Mouse (Mus musculus): ENCODE measurements at regions not wholly inside any gene's neighbourhood (a gene's known extent, or its start where the extent isn't known, plus 50 kb on each side); places are given as distances from the start of the nearest gene placed in this dataset.

DNA sequence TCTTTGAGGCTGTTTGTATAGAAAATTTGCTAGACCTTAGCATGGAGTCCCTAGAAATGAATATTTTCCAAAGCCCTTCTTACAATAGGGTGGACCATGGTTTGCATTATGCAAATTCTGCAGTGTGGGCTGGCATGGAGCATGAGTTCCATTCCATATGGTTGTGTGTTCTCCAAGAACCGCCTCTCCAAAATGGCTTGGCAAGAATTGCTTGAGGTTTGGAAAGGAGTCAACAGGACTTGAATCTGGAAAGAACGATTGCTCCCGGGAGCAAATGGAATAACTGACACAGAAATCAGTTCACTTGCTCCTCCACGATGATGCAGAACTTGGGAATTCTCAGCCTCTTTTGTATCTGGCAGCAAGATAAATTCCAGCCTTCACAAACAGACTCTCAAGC is 1191.8 kb downstream of the Efnb2 start:
- H3K9ac ChIP-seq (ENCODE audit: control insufficient read depth, low read depth, low read length, poor library complexity, severe bottlenecking), result no peak overlapping the region
- no peak for DNase-seq (ENCODE audit: low read depth, low spot score)
- no peak overlapping the region for H3K4me3 ChIP-seq (ENCODE audit: control insufficient read depth in 1 of 2, insufficient read depth in 1 of 2, low read depth in 2 of 2, low read length in 2 of 2)
- H3K36me3 ChIP-seq (ENCODE audit: control insufficient read depth in 1 of 2, insufficient read depth in 2 of 2, low read length in 2 of 2), result no peaks in the 10 kb centered on the region
- no peak overlapping the region for H3K27ac ChIP-seq (ENCODE audit: control insufficient read depth, low read depth, low read length)
- no peaks in the 10 kb centered on the region for H3K27me3 ChIP-seq (ENCODE audit: control insufficient read depth in 1 of 2, insufficient read depth in 2 of 2, low read length in 2 of 2)
- TF ChIP-seq CTCF (IDR thresholded peaks at IDR 0.05 in 2 of 3, conservative IDR thresholded peaks at IDR 0.05 in 1 of 3; ENCODE audit: control insufficient read depth in 1 of 3, insufficient read depth in 1 of 3, low read depth in 2 of 3, low read length in 3 of 3, poor library complexity in 1 of 3, severe bottlenecking in 1 of 3), result no peak
- TF ChIP-seq MYC (IDR thresholded peaks at IDR 0.05; ENCODE audit: low read depth, low read length), result no peak
- TF ChIP-seq ZKSCAN1 (IDR thresholded peaks at IDR 0.05; ENCODE audit: low read depth, low read length), result no peak
- TF ChIP-seq RAD21 (IDR thresholded peaks at IDR 0.05; ENCODE audit: low read depth, low read length), result no peak
- TF ChIP-seq SIN3A (IDR thresholded peaks at IDR 0.05; ENCODE audit: low read length), result no peak
- TF ChIP-seq ZNF384 (IDR thresholded peaks at IDR 0.05; ENCODE audit: low read depth, low read length), result no peak
- TF ChIP-seq MAZ (IDR thresholded peaks at IDR 0.05; ENCODE audit: low read depth, low read length), result no peak
- TF ChIP-seq TCF12 (IDR thresholded peaks at IDR 0.05; ENCODE audit: low read depth, low read length), result no peak
- TF ChIP-seq USF1 (IDR thresholded peaks at IDR 0.05; ENCODE audit: low read depth, low read length), result no peak
- no peak for TF ChIP-seq ZMIZ1 (IDR thresholded peaks at IDR 0.05; ENCODE audit: low read depth, low read length)
- no peak for TF ChIP-seq TAL1 (IDR thresholded peaks at IDR 0.05; ENCODE audit: low read length)
- no peak for TF ChIP-seq KAT2A (conservative IDR thresholded peaks at IDR 0.05; ENCODE audit: low read depth, low read length)
- TF ChIP-seq MEF2A (IDR thresholded peaks at IDR 0.05; ENCODE audit: extremely low read depth, insufficient replicate concordance, low read depth, low read length, poor library complexity, severe bottlenecking), result no peak
- no peak for TF ChIP-seq POLR2AphosphoS2 (IDR thresholded peaks at IDR 0.05; ENCODE audit: low read length)
- H3K79me2 ChIP-seq (ENCODE audit: control insufficient read depth, insufficient read depth, low read length, poor library complexity), result no peaks in the 10 kb centered on the region
- H3K9me3 ChIP-seq (replicated peaks; ENCODE audit: insufficient read depth, low read length), result no peaks in the 10 kb centered on the region
- H3K4me1 ChIP-seq (ENCODE audit: control insufficient read depth in 1 of 2, insufficient read depth in 2 of 2, low read length in 2 of 2), result no peaks in the 10 kb centered on the region

DNA sequence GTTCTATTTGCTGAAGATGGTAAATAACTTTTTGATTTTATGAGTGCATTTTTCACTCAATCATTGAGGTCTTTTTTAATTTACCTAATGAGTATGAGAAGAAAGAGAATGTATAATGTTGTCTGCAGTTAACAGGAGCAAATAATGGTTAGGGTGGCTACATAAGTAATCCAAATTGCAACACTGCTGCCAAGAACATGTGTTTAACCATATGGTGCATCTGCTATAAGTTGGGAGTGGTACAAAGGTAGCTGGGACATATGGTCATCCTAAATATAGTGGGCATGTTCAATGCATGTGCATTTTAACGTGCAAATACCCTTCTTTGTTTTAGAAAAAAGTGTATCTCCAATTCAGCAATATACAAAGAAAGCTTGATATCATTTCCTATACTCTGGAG is 1198.2 kb downstream of the Efnb2 start:
- H3K4me3 ChIP-seq (ENCODE audit: control insufficient read depth in 1 of 2, insufficient read depth in 1 of 2, low read depth in 2 of 2, low read length in 2 of 2), result no peak overlapping the region
- H3K27me3 ChIP-seq (ENCODE audit: control insufficient read depth in 1 of 2, insufficient read depth in 2 of 2, low read length in 2 of 2), result no peaks in the 10 kb centered on the region
- no peaks in the 10 kb centered on the region for H3K4me1 ChIP-seq (ENCODE audit: control insufficient read depth in 1 of 2, insufficient read depth in 2 of 2, low read length in 2 of 2)
- DNase-seq (ENCODE audit: low read depth, low spot score), result no peak
- no peak overlapping the region for H3K27ac ChIP-seq (ENCODE audit: control insufficient read depth, low read depth, low read length)
- no peaks in the 10 kb centered on the region for H3K79me2 ChIP-seq (ENCODE audit: control insufficient read depth, insufficient read depth, low read length, poor library complexity)
- TF ChIP-seq USF2 (IDR thresholded peaks at IDR 0.05; ENCODE audit: borderline replicate concordance in 1 of 2, insufficient read depth in 1 of 2, low read depth in 1 of 2, low read length in 2 of 2) (no peak), MAX (IDR thresholded peaks at IDR 0.05; ENCODE audit: low read length) (no peak), CHD2 (IDR thresholded peaks at IDR 0.05; ENCODE audit: low read length) (no peak), MAFK (IDR thresholded peaks at IDR 0.05; ENCODE audit: borderline replicate concordance, low read depth, low read length) (no peak), TAL1 (IDR thresholded peaks at IDR 0.05; ENCODE audit: low read length) (no peak), ZC3H11A (IDR thresholded peaks at IDR 0.05; ENCODE audit: low read depth, low read length) (no peak), CHD1 (IDR thresholded peaks at IDR 0.05; ENCODE audit: low read depth, low read length) (no peak), RAD21 (IDR thresholded peaks at IDR 0.05; ENCODE audit: low read depth, low read length) (no peak), MAZ (IDR thresholded peaks at IDR 0.05; ENCODE audit: low read depth, low read length) (no peak), UBTF (IDR thresholded peaks at IDR 0.05; ENCODE audit: borderline replicate concordance, insufficient read depth, low read depth, low read length) (no peak), ETS1 (IDR thresholded peaks at IDR 0.05; ENCODE audit: low read depth, low read length) (no peak), CTCF (IDR thresholded peaks at IDR 0.05 in 2 of 3, conservative IDR thresholded peaks at IDR 0.05 in 1 of 3; ENCODE audit: control insufficient read depth in 1 of 3, insufficient read depth in 1 of 3, low read depth in 2 of 3, low read length in 3 of 3, poor library complexity in 1 of 3, severe bottlenecking in 1 of 3) (no peak), ELF1 (IDR thresholded peaks at IDR 0.05; ENCODE audit: low read depth, low read length) (no peak), MYC (IDR thresholded peaks at IDR 0.05; ENCODE audit: low read depth, low read length) (no peak), EP300 (IDR thresholded peaks at IDR 0.05; ENCODE audit: low read depth in 1 of 2, low read length in 2 of 2) (no peak)
- no peak overlapping the region for H3K9ac ChIP-seq (ENCODE audit: control insufficient read depth, low read depth, low read length, poor library complexity, severe bottlenecking)
- no peaks in the 10 kb centered on the region for H3K36me3 ChIP-seq (ENCODE audit: control insufficient read depth in 1 of 2, insufficient read depth in 2 of 2, low read length in 2 of 2)
- H3K9me3 ChIP-seq (replicated peaks; ENCODE audit: insufficient read depth, low read length), result no peaks in the 10 kb centered on the region

Data from MEL (cell line).